Mouse (Mus musculus) frontal cortex, postnatal 36 days (tissue): ENCODE measurements around the gene Tac2.

ENCODE experiments used
- DNase-seq, 2 experiments: peaks; one replicate each; pipeline ENCODE4 v3.0.0; 2022; ENCODE audit warnings: low spot score in 2 of 2

Gene Tac2

DNA sequence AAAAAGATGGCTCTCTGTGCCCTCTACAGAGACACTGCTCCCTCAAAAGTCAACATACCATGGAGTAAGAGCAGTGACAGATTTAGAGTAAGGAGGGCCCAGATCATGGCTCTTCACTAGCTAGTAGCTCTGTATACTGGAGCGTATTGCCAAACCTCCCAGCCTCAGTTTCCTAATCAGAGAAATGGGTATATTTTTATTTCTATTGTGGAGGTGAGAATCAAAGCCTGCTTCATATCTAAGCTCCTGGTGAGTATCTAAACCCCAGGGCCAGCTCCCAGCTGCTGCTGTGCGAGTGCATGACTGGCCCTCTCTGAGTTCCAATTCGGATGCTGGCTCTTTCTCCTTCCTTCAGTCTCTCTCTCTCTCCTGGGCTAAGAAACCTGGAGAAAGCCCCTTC is at the start of gene Tac2:
TSS of gene Tac2 (plus strand) at position 301 of the 400 bp plus-strand sequence.
- no peak for DNase-seq

DNA sequence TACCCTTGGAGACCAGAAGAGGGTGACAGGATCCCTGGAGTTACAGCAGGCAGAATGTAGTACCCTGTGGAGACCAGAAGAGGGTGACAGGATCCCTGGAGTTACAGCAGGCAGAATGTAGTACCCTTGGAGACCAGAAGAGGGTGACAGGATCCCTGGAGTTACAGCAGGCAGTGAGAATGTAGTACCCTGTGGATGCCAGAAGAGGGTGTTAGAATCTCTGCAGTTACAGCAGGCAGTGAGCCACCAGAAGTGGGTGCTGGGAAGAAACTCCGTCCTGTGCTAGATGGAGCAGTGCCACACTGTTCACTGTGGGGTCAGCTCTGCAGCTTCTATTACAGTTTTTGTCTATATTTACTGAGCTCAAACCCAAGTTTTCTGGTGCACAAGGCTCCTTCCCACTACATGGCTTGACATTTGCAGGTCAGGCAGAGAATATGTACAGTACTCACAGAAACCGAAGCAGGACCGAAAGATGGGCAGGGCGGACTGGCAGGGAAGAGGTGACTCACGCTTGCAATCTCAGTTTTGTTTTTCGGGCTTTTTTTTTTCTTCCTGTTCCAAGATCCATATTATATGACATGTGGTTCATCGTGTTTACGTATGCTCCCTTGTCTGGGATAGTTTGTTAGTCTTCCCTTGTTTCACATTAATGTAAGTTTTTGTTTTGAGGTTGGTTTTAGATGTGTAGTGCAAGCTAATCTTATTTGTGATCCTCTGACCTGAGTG is 49.3 kb upstream of the Tac2 start:
- peak; percentile 84 to 97 for DNase-seq

DNA sequence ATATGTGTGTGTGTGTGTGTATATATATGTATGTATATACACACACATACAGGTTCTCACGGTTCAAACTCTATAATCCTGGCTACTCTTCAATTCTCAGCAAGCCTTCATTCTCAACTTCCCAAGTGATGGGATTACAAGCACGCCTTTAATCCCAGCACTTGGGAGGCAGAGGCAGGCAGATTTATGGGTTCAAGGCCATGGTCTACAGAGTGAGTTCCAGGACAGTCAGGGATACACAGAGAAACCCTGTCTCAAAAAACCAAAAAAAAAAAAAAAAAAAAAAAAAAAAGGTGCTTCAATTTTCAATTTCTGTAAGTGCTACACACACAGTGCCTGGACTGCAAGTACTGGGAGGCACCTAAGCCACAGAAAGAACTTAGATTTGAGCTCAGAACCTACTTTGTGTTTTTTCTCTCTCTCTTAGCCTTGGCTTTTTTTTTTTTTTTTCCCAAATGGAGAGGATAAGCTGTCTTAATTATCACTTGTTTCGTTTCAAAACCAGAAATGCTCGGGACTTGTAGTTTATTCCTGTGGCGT is 48.3 kb upstream of the Tac2 start:
- DNase-seq: no peak

DNA sequence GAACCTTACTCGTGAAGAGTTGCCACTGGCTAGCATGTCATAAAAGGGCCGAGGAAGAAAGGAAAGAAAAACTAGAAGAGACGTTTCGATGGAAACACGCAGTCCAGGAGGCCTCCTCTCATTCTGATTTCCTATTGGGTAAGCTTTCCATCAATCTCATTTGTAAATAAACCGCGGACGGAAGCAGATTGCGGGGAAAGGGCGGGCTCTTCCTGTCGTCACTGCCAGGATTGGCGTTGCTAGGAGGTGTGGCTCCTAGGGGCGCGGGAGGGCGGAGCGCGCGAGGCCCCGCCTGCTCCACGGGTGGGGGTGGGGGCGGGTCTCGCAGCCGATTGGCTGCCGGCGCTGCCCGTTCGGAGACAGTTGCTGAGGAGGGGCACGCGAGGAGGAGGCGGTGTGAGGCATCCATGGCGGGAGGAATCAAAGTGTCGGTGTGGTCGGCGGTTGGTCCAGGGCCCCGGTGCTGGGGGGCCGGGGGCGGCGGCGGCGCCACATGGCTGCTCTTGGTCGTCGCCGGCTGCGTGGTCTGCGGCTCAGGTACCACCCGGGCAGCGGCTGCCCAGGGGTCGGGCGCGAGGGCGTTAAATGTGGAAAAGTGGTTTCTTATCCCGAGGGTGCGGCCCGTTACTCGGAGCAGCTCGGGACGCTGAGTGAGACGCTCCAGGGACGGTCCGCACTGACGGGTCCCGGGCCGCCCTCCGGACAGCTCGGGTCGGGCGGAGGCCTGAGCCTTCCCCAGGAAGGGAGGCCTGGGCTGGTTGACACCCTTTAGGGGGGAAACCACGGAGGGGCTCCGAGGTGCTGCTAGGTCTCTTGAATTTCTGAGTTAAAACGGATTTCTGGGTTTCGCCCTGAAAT is 47.4 kb upstream of the Tac2 start:
- peak; percentile 88 to 95 for DNase-seq

DNA sequence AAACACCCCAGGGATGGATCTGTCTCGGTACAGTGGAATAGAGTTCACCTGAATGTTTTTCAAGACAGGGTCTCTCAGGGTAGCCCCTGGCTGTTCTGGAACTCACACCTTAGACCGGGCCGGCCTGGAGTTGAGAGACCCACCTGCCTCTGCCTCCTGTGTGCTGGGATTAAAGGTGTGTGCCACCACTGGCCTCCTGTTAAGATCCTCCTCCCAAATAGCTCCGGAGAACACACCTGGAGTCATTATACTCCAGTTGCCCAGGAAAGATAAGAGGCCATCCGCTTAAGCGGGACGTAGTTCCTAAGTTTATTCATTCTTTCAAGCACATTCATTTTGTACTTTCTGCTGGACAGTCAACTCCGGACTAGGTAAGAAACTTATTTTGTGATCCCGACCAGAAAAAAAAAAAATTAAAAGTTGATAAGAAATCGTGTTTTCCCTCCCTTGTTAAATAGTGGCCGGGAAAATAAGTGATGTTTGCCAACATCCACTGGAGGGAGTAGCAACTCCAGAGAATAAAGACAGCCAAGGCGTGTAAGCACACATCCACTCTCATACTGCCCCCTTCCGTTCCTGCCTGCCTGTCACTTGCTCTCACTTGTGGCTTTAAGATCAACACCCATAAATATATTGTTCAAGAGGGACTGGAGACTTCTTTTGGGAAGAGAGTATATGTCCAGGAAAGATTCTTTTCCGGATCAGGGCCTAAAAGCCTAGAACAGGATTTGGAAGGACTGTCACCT is 46.5 kb upstream of the Tac2 start:
- peak; percentile 28 to 67 for DNase-seq

- DNase-seq: no peak
Observed at GRCm38 (mm10) chr10:127679208-127679607, 45.1 kb upstream of the Tac2 start.

GRCm38 (mm10) chr10:127679881-127680280 is 44.4 kb upstream of the Tac2 start:
- no peak for DNase-seq

GRCm38 (mm10) chr10:127682886-127683285 is 41.4 kb upstream of the Tac2 start:
- no peak for DNase-seq

GRCm38 (mm10) chr10:127691053-127691452 is 33.2 kb upstream of the Tac2 start:
- DNase-seq: no peak

DNA sequence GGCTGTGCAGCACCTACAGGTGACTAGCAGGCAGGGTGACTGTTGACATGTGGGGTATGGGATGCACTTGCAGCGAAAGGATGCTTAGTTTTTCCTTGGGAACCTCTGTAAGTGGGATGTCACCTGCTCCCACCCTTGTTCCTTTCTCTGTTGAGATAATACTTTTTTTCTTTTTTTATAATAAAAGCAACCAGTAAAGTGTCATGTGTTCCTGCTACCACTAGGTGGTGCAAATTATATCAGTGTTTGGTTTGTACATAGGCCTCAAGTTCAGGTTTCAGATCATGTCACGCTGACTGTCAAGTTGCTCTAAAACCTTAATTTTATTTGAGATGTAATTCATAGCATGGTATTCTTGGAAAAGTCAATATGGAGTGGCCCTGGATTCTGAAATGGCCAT is 29.6 kb upstream of the Tac2 start:
- DNase-seq: peak in 1 of 2 experiments; percentile 30

DNA sequence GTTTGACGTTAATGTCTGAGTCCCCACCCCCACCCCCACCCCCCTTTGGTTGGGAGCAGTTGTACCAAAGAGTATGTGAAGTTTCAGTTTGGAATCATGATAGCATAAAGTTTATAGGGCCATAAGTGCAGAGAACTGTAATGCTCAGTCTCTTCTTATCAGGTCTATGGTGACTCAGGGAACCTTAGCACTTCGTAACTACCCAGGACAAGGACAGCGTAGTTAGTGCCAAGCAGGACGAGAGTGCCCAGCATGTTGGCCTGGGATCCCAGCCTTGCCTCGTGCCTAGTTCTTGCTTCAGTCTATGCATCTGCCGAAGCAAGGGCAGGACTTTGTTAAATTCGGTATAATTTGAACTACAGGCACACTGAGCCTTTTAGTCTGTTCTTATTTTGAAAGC is 28.5 kb upstream of the Tac2 start:
- DNase-seq: no peak

DNA sequence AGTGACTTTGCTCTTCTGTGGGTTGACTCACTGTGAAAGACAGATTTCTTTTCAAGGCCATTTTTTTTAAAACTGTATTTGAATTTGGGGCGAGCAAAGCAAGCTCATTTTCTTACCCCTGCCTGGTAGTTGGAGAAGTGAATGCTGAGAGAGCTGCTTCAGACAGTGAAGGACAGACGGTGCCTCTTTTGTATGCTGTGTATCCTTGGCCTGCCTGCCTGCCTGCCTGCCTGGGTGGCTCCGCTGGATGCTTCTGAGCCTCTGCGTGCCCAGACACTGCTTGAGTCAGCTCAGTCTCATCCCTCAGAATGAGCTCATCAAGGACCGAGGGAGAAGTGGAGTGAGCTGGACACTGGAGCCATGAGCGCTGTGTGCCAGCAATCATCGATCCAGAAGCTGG is 25.3 kb upstream of the Tac2 start:
- DNase-seq: no peak

GRCm38 (mm10) chr10:127703299-127703698 is 21.0 kb upstream of the Tac2 start:
- no peak for DNase-seq

GRCm38 (mm10) chr10:127704293-127704692 is 20.0 kb upstream of the Tac2 start:
- DNase-seq: no peak

DNA sequence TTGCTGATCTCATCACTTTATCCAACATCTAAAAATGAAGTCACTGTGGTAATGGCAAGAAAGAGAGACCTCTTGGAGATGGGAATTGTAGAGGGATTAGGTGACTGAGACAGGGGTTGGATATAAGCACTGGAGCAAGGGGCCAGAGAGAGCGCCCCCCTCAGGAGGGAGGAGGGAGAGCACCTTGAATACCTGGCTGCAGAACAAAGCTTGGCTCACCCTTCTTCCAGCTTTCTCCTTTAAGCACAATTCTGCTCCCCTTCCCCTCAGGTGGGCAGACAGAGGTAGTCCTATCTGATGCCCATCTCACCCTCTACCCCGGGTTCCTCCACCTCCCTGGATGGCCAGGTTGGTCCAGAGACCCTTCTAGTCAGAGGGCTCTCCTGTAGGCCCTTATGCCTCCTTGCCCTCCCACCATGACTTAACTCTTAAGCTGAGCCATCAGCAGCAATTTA is 19.5 kb upstream of the Tac2 start, which contains the start of gene Myo1a:
TSS of gene Myo1a (plus strand) at position 405 of the 455 bp plus-strand sequence.
- no peak for DNase-seq

GRCm38 (mm10) chr10:127705783-127706182 is 18.5 kb upstream of the Tac2 start:
- DNase-seq: no peak

- DNase-seq: no peak
Observed at GRCm38 (mm10) chr10:127707721-127708120, 16.6 kb upstream of the Tac2 start.

GRCm38 (mm10) chr10:127708850-127709370 is 15.4 kb upstream of the Tac2 start:
- no peak for DNase-seq

- no peak for DNase-seq
Observed at GRCm38 (mm10) chr10:127710331-127710730, 13.9 kb upstream of the Tac2 start.

- no peak for DNase-seq
Observed at GRCm38 (mm10) chr10:127712736-127713135, 11.5 kb upstream of the Tac2 start.

DNA sequence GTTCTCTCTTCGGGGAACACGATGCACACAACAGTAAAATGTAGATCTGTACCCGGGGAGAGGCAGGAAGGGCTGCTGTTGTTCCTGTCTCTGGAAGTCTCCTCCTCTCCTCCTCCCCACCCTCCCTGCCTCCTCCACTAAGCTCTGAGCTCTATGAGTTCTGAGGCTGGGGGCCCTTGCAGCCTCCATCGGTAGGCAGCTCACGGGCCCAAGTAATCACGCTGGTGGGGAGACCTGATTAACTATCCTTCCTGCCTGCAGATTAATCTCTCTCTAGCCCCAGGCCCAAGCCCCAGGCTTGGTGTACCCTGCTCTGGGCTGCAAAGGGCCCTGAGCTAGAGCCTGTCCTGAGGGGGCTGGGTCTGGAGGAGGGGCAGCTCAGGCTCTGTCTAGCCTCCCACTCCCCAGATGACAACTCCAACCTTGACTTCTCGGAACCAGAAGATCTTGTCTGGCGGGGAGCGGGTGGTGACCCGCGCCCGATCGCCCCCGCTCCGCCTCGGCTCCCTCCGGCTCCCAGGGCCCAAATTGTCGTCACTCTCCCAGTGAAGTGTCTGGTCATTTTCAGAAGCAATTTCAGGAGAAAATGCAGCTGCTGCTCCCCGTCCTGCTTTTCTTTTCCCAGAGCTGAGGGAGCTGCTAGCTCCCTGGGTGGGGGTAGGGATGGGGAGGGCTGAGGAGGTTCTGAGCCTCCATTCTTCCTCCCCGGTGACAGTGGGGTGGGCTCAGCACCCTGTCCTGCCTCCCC is 2.4 kb upstream of the Tac2 start:
- peak in 1 of 2 experiments; percentile 24 for DNase-seq
